Mouse (Mus musculus) embryonic facial prominence, embryonic 15.5 days (tissue): ENCODE results near the gene Ccl20. TPM values are rescaled to one million over a fixed set of nuclear protein-coding genes. Genes with fewer than 3 reads are reported as not detected.

Experiments used
- ATAC-seq: fragments of 200-750 bp; cut with Nextera tagmentation; 2 replicates; pipeline ENCODE4 v1.8.0; 2017; ENCODE audit warnings: low read depth, moderate TSS enrichment; ENCODE audit not compliant: insufficient number of reproducible peaks, low FRiP score, low TSS enrichment
- H3K27ac ChIP-seq: fragments of 300-500 bp; sonication (generic); replicated peaks from 2 replicates; pipeline ENCODE4 v1.5.1; 2015; ENCODE audit warnings: mild to moderate bottlenecking, inconsistent platforms
- H3K27me3 ChIP-seq: fragments of 300-500 bp; sonication (generic); 2 replicates; pipeline ENCODE4 v1.6.1; 2015; ENCODE audit warnings: inconsistent platforms
- H3K36me3 ChIP-seq: fragments of 300-500 bp; sonication (generic); 2 replicates; pipeline ENCODE4 v1.6.1; 2015; ENCODE audit warnings: mild to moderate bottlenecking, inconsistent platforms
- H3K4me1 ChIP-seq: fragments of 300-500 bp; sonication (generic); 2 replicates; pipeline ENCODE4 v1.6.1; 2015; ENCODE audit warnings: inconsistent platforms
- H3K4me2 ChIP-seq: fragments of 300-500 bp; sonication (generic); replicated peaks from 2 replicates; pipeline ENCODE4 v1.6.1; 2015; ENCODE audit warnings: mild to moderate bottlenecking, inconsistent platforms
- H3K4me3 ChIP-seq: fragments of 300-500 bp; sonication (generic); replicated peaks from 2 replicates; pipeline ENCODE4 v1.5.1; 2015; ENCODE audit warnings: mild to moderate bottlenecking, inconsistent platforms
- H3K9ac ChIP-seq: fragments of 300-500 bp; sonication (generic); 2 replicates; pipeline ENCODE4 v1.6.1; 2015; ENCODE audit warnings: inconsistent platforms
- H3K9me3 ChIP-seq: fragments of 300-500 bp; sonication (generic); replicated peaks from 2 replicates; pipeline ENCODE4 v1.6.1; 2016; ENCODE audit warnings: inconsistent platforms
- WGBS: fragments of 180-500 bp; shearing (Covaris S2); methylation state at CpG from one replicate; pipeline ENCODE4 v1.1.7; 2015; 5-methylcytosine and 5-hydroxymethylcytosine counted together
- polyA plus RNA-seq: library from polyadenylated mRNA; unstranded; fragments of >200 nt; fragmentation: Nextera tagmentation; extraction: Ambion mirVana; gene quantifications from 2 replicates; pipeline ENCODE4 v1.2.1, GENCODE M21; 2015

Ccl20 gene
- polyA plus RNA-seq, 1 experiment from 2014 or later, result 2.6 TPM

DNA sequence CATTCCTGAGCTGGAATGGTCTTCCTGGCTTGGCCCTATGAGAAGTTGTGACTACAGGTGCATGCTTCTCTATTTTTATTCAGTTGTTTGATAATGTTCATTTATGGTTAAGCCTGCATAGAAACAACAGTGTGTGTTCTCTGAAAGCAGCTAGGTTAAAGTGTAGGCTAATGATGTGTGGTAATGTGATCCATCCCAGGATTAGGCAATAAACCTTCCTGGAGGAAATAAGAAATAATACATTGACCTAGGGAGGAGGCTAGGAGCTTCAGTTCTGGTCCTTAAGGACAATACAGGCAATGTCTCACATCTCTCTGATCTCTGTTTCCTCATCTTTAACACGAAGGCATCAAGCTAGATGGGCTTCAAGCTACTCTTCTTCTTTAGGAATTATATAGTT is 11.1 kb upstream of the Ccl20 start:
- Histone ChIP-seq H3K36me3 (no peaks in the 10 kb centered on the region), H3K27me3 (no peaks in the 10 kb centered on the region), H3K9me3 (no peaks in the 10 kb centered on the region), H3K27ac (no peak overlapping the region), H3K4me2 (no peak overlapping the region), H3K4me3 (no peak overlapping the region), H3K4me1 (0 out of 2 replicates have a peak, but pooled peaks cover 5% of the 10 kb centered on the region), H3K9ac (no peak overlapping the region)
- WGBS, result 64% methylated on average over 1 of the region's 1 CpGs
- ATAC-seq, result no peak

DNA sequence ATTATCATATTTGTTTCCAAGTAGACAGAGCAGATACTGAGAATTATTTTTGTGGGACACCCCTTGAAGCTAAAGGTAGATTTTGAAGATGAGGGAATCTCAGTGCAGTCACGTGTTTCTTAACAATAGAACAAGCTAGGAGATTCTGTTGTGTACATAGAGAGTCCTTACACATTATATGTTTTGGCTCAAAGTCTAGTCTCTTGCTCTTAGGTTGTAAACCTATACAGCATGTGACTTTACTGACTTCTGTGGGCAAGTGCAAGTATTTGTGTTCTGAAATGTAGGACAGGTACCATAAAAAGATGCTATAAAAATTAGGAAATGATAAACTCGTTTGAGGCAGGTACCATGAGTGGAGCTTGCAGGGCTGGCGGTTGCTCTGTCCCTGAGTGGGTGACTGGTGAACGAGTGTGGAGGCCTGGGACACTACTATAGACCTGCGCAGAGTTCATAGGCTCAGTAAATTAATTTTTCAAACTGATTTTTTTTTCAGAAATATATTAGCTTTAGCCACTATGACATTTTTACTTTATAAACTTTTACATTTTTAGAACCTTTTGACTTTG is 9.1 kb upstream of the Ccl20 start:
- H3K4me1 ChIP-seq, result no peaks in the 10 kb centered on the region
- H3K27me3 ChIP-seq, result no peaks in the 10 kb centered on the region
- H3K4me2 ChIP-seq, result no peak overlapping the region
- no peaks in the 10 kb centered on the region for H3K36me3 ChIP-seq
- WGBS, result 78% methylated on average over 5 of the region's 5 CpGs
- H3K9ac ChIP-seq, result no peak overlapping the region
- ATAC-seq, result no peak
- no peaks in the 10 kb centered on the region for H3K9me3 ChIP-seq
- no peak overlapping the region for H3K4me3 ChIP-seq
- H3K27ac ChIP-seq, result no peak overlapping the region

DNA sequence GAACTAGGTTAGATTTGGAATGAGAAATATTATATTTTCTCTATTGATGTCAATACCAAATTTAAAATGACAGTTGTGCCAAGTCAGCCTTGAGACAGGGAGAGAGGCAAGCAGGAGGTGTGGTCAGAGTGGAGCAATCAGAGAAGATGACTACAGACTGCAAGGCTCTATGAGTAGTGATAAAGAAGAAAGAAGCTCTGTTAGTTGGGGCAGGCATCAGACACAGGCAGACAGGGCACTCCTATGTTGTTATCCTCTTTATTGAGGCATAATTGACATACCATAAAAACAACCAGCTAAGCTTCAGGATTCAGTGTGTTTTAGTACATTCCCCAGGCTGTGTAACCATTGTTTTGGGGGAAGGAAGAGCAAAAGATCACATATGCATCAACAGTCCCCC is 5.6 kb upstream of the Ccl20 start:
- Histone ChIP-seq H3K4me2 (no peak overlapping the region), H3K9ac (no peak overlapping the region), H3K4me3 (no peak overlapping the region), H3K9me3 (no peaks in the 10 kb centered on the region), H3K36me3 (no peaks in the 10 kb centered on the region), H3K27ac (no peak overlapping the region), H3K4me1 (no peaks in the 10 kb centered on the region), H3K27me3 (no peaks in the 10 kb centered on the region)
- no peak for ATAC-seq

DNA sequence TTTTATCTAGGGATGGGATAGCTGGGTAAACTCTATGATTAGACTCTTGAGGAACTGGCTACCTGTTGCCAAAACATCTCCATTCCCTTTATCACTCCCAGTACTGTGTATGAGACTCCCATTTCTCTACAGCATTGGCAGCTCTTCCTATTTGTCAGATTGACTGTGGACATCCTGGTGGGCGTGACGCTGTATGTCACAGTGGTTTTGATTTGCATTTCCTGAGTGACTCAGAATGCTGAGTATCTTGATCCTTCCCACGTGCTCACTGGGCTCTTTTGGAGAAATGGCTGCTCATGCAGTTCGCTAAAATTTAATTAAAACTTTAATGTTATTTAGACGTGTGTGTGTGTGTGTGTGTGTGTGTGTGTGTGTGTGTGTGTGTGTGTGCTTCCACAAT is 4.8 kb upstream of the Ccl20 start:
- no peaks in the 10 kb centered on the region for H3K36me3 ChIP-seq
- no peak overlapping the region for H3K27ac ChIP-seq
- no peaks in the 10 kb centered on the region for H3K27me3 ChIP-seq
- no peak overlapping the region for H3K4me3 ChIP-seq
- WGBS, result 60% methylated on average over 5 of the region's 5 CpGs
- ATAC-seq, result no peak
- no peak overlapping the region for H3K9ac ChIP-seq
- H3K9me3 ChIP-seq, result no peaks in the 10 kb centered on the region
- no peak overlapping the region for H3K4me2 ChIP-seq
- H3K4me1 ChIP-seq, result no peaks in the 10 kb centered on the region

DNA sequence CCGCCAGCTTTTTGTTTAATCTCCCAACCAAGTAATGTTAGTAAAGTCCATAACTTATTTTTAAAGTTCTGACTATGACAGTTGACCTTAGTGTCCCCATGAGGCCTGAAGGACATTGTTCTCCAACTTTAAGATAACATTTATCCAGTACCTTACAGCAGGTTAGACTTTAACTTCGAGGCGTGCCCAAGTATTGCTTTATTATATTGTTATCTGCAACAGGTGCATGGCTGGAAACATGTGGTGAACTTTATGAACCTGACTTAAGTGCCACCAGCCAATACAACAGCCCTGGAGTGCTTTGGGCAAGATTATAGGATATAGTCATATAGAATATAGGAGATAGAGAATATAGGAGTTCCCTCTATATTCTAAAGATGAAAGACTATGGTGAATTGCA is 651 bp downstream of the Ccl20 start:
- Histone ChIP-seq H3K4me1 (no peaks in the 10 kb centered on the region), H3K27ac (no peak overlapping the region), H3K27me3 (no peaks in the 10 kb centered on the region), H3K9me3 (no peaks in the 10 kb centered on the region), H3K9ac (no peak overlapping the region), H3K36me3 (no peaks in the 10 kb centered on the region), H3K4me2 (no peak overlapping the region), H3K4me3 (no peak overlapping the region)
- WGBS, result 87% methylated on average over 3 of the region's 3 CpGs
- no peak for ATAC-seq

DNA sequence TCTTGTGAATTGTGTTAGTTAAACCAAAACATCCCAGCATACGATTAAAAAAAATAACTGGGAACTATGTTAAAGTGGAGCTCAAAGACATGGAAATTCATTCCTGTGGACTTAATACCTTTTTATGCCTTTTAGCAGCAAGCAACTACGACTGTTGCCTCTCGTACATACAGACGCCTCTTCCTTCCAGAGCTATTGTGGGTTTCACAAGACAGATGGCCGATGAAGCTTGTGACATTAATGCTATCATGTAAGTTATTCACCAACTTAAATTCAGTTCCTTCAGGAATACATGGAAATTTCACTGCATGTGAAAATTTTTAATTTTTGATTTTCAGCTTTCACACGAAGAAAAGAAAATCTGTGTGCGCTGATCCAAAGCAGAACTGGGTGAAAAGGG is 1.1 kb downstream of the Ccl20 start:
- Histone ChIP-seq H3K27me3 (no peaks in the 10 kb centered on the region), H3K9me3 (no peaks in the 10 kb centered on the region), H3K36me3 (no peaks in the 10 kb centered on the region), H3K4me3 (no peak overlapping the region), H3K9ac (no peak overlapping the region), H3K4me2 (no peak overlapping the region), H3K4me1 (no peaks in the 10 kb centered on the region), H3K27ac (no peak overlapping the region)
- WGBS, result 86% methylated on average over 7 of the region's 7 CpGs
- no peak for ATAC-seq

DNA sequence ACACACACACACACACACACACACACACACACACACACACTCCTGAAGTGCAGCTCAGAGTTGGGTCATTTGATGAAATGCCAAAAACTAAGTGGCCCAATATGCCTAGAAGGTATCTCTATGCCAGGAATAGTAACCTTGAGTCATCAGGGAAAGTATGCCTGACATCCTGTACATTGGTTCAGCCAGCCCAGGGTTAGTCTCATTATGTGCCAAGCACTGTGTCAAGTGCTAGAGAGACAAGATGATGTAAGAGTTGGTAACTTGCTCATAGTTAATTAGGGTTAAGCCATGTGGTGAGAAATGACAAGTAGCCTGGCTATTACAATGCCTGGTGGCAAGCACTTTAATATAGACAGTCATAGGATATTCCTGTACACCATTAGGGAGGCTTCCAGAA is 3.3 kb downstream of the Ccl20 start:
- H3K9me3 ChIP-seq, result no peaks in the 10 kb centered on the region
- H3K4me1 ChIP-seq, result no peaks in the 10 kb centered on the region
- H3K36me3 ChIP-seq, result no peaks in the 10 kb centered on the region
- no peak for ATAC-seq
- H3K4me3 ChIP-seq, result no peak overlapping the region
- H3K27ac ChIP-seq, result no peak overlapping the region
- H3K4me2 ChIP-seq, result no peak overlapping the region
- no peaks in the 10 kb centered on the region for H3K27me3 ChIP-seq
- H3K9ac ChIP-seq, result no peak overlapping the region

DNA sequence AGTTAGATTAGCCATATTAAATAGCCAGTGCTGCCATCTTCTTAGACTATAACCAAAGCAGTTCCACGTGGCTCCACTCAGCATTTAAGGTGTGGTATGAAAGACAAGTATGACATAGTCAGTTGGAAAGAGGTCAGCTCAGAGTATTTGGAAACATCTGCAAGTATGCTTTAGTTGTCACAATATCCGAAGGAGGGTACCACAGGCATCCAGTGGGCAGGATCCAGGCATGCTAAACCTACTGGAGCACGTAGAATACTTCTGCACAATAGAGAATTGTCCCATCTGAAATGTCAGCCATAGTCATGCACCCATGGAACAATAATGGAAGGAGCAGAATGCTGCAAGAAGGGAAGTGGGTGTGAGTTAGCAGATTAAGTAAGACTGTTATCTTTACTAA is 3.7 kb downstream of the Ccl20 start:
- ATAC-seq, result no peak
- H3K27ac ChIP-seq, result no peak overlapping the region
- no peaks in the 10 kb centered on the region for H3K27me3 ChIP-seq
- H3K4me3 ChIP-seq, result no peak overlapping the region
- H3K4me1 ChIP-seq, result no peaks in the 10 kb centered on the region
- H3K9me3 ChIP-seq, result no peaks in the 10 kb centered on the region
- no peaks in the 10 kb centered on the region for H3K36me3 ChIP-seq
- H3K9ac ChIP-seq, result no peak overlapping the region
- H3K4me2 ChIP-seq, result no peak overlapping the region
- WGBS, result 81% methylated on average over 3 of the region's 3 CpGs

DNA sequence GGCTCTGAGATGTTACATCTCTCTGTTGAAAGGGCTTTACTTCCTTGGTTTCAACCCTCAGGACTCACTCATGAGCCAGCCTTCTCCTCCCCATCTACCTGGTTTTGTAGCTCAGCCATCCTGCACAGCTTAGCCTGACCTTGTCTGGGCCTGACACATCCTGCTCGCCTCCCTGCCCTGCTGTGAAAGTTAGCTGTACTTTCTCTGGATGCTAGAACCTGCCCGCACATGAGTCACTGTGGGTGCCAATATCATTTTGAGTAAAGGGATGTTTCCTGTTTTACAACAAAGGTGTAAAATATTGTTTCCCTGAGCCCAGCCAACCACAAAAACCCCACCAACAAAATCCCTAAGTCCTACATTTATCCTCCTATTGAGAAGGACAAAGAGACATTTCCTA is 6.6 kb downstream of the Ccl20 start:
- no peak overlapping the region for H3K27ac ChIP-seq
- 67% methylated on average over 2 of the region's 2 CpGs for WGBS
- no peak overlapping the region for H3K4me2 ChIP-seq
- no peaks in the 10 kb centered on the region for H3K36me3 ChIP-seq
- no peak for ATAC-seq
- H3K9ac ChIP-seq, result no peak overlapping the region
- H3K4me1 ChIP-seq, result no peaks in the 10 kb centered on the region
- H3K4me3 ChIP-seq, result no peak overlapping the region
- no peaks in the 10 kb centered on the region for H3K27me3 ChIP-seq
- H3K9me3 ChIP-seq, result no peaks in the 10 kb centered on the region

DNA sequence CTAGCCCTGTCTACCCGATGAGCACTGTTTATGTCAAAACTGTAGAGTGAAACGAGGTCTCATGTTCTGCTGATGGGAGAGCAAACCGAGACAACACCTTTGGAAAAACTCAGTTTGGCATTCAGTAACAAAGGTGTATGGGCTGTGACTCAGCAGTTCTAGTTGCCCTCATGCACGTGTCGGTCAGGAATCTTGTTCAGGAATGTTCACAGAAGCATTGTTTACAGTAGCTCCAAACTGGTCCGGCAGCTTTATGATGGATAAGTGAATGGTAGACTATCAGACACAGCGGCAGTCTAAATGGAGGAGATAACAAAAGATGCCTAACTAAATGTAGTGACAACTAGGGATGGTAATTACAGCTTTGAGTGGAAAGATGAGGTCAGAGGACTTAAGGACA is 19.3 kb downstream of the Ccl20 start:
- Histone ChIP-seq H3K4me3 (no peak overlapping the region), H3K9me3 (no peaks in the 10 kb centered on the region), H3K27me3 (no peaks in the 10 kb centered on the region), H3K4me1 (no peaks in the 10 kb centered on the region), H3K9ac (no peak overlapping the region), H3K4me2 (no peak overlapping the region), H3K36me3 (no peaks in the 10 kb centered on the region), H3K27ac (no peak overlapping the region)
- WGBS, result 61% methylated on average over 7 of the region's 7 CpGs
- ATAC-seq, result no peak

DNA sequence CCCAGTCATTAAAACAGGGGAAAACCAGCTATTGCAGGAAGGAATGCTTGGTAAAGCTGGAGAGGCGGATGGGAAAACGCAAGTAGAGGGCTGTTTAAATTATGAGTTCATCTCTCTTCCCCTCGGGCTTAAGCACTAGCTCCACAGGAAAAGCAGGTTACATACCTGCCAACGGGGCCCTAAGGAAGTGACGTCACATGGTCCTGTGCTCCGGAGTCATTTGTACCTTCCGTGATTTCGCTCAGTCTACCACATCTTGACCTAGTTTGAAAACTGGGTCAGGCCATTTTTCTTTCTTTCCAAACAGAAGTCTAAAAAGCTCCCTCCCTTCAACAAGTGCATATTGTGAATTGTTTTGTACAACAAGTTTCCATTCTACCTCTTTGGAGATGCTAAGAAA is 21.3 kb downstream of the Ccl20 start:
- H3K4me1 ChIP-seq, result no peaks in the 10 kb centered on the region
- 76% methylated on average over 8 of the region's 8 CpGs for WGBS
- no peaks in the 10 kb centered on the region for H3K36me3 ChIP-seq
- no peak overlapping the region for H3K4me3 ChIP-seq
- H3K4me2 ChIP-seq, result no peak overlapping the region
- H3K9me3 ChIP-seq, result no peaks in the 10 kb centered on the region
- no peak overlapping the region for H3K9ac ChIP-seq
- no peaks in the 10 kb centered on the region for H3K27me3 ChIP-seq
- no peak for ATAC-seq
- H3K27ac ChIP-seq, result no peak overlapping the region

DNA sequence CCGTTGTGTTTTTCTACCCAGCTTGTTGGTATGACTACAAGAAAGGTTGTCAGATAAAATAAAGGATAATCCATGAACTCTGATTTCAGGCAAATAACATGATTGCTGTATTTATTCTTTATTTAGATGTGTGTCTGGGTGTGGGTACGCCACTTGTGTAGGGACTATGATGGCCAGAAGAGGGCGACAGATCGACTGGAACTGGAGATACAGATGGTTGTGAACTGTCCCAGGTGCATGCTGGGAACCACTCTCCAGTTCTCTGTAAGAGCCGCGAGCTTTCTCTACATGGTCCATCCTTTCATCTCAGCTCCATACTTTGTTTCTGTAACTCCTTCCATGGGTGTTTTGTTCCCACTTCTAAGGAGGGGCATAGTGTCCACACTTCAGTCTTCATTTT is 22.2 kb downstream of the Ccl20 start:
- WGBS, result 88% methylated on average over 6 of the region's 6 CpGs
- H3K9me3 ChIP-seq, result no peaks in the 10 kb centered on the region
- H3K4me3 ChIP-seq, result no peak overlapping the region
- no peaks in the 10 kb centered on the region for H3K36me3 ChIP-seq
- H3K27ac ChIP-seq, result no peak overlapping the region
- H3K4me1 ChIP-seq, result no peaks in the 10 kb centered on the region
- no peaks in the 10 kb centered on the region for H3K27me3 ChIP-seq
- no peak for ATAC-seq
- H3K9ac ChIP-seq, result no peak overlapping the region
- H3K4me2 ChIP-seq, result no peak overlapping the region
